Mouse (Mus musculus) E14TG2a.4 (cell line): Measurements from ENCODE around the gene Dpp4.

Source experiments
- CTCF ChIP-seq: conservative IDR thresholded peaks from 2 replicates; pipeline ENCODE4 v1.5.1; 2014; ENCODE audit warnings: low read length
- POU5F1 ChIP-seq: IDR thresholded peaks from 2 replicates; pipeline ENCODE4 v1.6.1; 2014; ENCODE audit warnings: low read length, borderline replicate concordance

- TF ChIP-seq CTCF (no peak), POU5F1 (no peak)
These were observed 3.3 kb downstream of the Dpp4 start for GRCm38 (mm10) chr2:62408701-62409201.
